Mouse (Mus musculus) forebrain, embryonic 14.5 days (tissue): ENCODE data around the gene Bgn. TPM values are rescaled to one million over a fixed set of nuclear protein-coding genes. Genes with fewer than 3 reads are reported as not detected.
"Not testable (repeated sequence)": the region's sequence is repeated elsewhere in the genome, so short reads cannot be mapped to it uniquely, and the experiment has no call there.

Experiments used
- ATAC-seq: fragments of 200-750 bp; cut with Nextera tagmentation; 2 replicates; pipeline ENCODE4 v1.8.0; 2017; ENCODE audit warnings: mild to moderate bottlenecking, moderate library complexity
- DNase-seq: peaks from one replicate; pipeline ENCODE4 v3.0.0-alpha.2; 2015; ENCODE audit warnings: low spot score
- H3K27ac ChIP-seq: fragments of 300-500 bp; sonication (generic); 2 replicates; pipeline ENCODE4 v1.5.1; 2014; ENCODE audit warnings: low read depth, mild to moderate bottlenecking, control low read depth, low read length, moderate library complexity
- H3K27me3 ChIP-seq: fragments of 300-500 bp; sonication (generic); replicated peaks from 2 replicates; pipeline ENCODE4 v1.6.1; 2014; ENCODE audit warnings: low read length, control low read depth, mixed read lengths; ENCODE audit not compliant: control insufficient read depth, insufficient read depth
- H3K36me3 ChIP-seq: fragments of 300-500 bp; sonication (generic); 2 replicates; pipeline ENCODE4 v1.6.1; 2014; ENCODE audit warnings: low read length, control low read depth; ENCODE audit not compliant: control insufficient read depth, insufficient read depth
- H3K4me1 ChIP-seq: fragments of 300-500 bp; sonication (generic); 2 replicates; pipeline ENCODE4 v1.6.1; 2014; ENCODE audit warnings: antibody characterized with exemption, low read length, control low read depth; ENCODE audit not compliant: control insufficient read depth, insufficient read depth
- H3K4me2 ChIP-seq: fragments of 300-500 bp; sonication (generic); 2 replicates; pipeline ENCODE4 v1.6.1; 2014; ENCODE audit warnings: mild to moderate bottlenecking, control low read depth, low read length
- H3K4me3 ChIP-seq: fragments of 300-500 bp; sonication (generic); 2 replicates; pipeline ENCODE4 v1.5.1; 2014; ENCODE audit warnings: low read depth, low read length, control low read depth
- H3K9ac ChIP-seq: fragments of 300-500 bp; sonication (generic); 2 replicates; pipeline ENCODE4 v1.6.1; 2014; ENCODE audit warnings: mild to moderate bottlenecking, low read length, control low read depth, moderate library complexity
- H3K9me3 ChIP-seq: fragments of 300-500 bp; sonication (generic); replicated peaks from 2 replicates; pipeline ENCODE4 v1.6.1; 2016; ENCODE audit warnings: low read length, control low read depth, mixed read lengths; ENCODE audit not compliant: control insufficient read depth
- WGBS: fragments of 180-500 bp; shearing (Covaris S2); extraction: QIAGEN DNeasy Blood & Tissue Kit; methylation state at CpG from one replicate; pipeline ENCODE4 v1.1.7; 2014; 5-methylcytosine and 5-hydroxymethylcytosine counted together
- polyA plus RNA-seq: library from polyadenylated mRNA; unstranded; fragments of >200 nt; fragmentation: Nextera tagmentation; extraction: Ambion mirVana; gene quantifications from 2 replicates; pipeline ENCODE4 v1.2.1, GENCODE M21; 2014

Bgn gene
- polyA plus RNA-seq, 1 experiment from 2014 or later = 15.5 TPM

DNA sequence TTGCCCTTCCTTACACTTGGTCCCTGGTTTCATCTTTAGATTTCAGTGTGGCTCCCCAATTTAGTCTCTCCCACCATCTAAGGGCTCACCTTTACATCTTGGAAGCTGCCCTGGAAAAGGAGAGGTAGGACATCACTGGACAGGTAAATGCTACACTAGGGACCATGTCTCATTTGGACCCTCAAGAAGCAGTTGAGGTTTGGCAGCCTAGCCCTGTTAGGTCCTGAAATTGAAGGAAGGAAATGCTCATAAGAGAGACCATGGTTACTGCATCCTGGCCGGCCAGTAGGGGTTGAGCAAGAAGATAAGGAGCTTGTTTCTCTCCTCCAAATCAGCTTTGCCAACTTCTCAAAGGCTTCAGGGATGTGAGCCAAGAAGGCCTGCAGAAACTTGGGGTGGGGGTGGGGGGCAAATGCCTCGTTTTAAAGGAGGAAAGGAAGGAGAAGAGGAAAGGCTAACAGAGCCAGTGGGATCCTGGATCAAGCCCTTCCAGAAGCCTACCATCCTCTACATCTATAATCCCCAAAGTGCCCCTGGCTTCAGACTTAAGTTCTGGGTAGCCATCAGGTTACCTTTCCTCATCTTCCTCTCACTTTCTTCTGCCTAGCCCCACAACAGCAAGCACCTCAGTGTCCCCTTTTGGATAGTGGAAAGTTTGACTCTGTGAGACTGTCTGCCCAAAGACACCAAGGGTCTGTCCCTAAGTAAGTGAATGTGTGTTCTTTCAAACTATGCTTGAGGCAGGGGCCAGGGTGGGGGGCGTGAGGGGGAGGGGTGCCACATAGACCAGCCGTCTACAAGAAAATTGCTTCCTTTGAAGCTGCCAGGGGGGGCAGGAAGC lies 539 bp upstream of the Bgn start:
- Histone ChIP-seq H3K4me1 (no peaks in the 10 kb centered on the region), H3K27me3 (no peaks in the 10 kb centered on the region), H3K27ac (no peak overlapping the region), H3K4me3 (no peak overlapping the region), H3K9ac (no peak overlapping the region), H3K9me3 (no peaks in the 10 kb centered on the region), H3K4me2 (no peak overlapping the region), H3K36me3 (no peaks in the 10 kb centered on the region)
- ATAC-seq (no peak), DNase-seq (no peak)
- 28% methylated on average over 4 of the region's 4 CpGs for WGBS

DNA sequence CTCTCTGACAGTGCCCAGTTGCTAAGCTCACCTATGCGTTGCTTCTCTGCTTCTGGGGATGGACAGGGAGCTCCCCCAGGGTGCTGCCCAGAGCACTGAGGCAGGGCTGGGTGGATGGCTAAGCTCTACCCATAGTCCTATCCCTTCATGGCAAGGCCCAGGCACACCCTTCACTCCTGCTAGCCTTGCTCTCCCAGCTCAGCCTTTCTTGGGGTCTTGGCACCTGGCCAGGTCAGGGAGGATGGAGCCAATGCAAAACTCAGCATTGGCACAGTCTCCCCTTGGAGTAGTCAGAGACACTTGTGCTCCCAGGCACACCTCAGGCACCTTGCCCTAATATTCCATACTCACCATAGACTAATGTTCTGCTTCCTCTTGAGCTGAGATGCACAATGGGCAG lies 674 bp downstream of the Bgn start:
- no peak overlapping the region for H3K27ac ChIP-seq
- H3K36me3 ChIP-seq = no peaks in the 10 kb centered on the region
- H3K4me1 ChIP-seq = no peaks in the 10 kb centered on the region
- WGBS = 89% methylated on average over 1 of the region's 1 CpGs
- no peak overlapping the region for H3K9ac ChIP-seq
- H3K9me3 ChIP-seq = no peaks in the 10 kb centered on the region
- ATAC-seq (no peak), DNase-seq (peak; percentile 8)
- no peak overlapping the region for H3K4me2 ChIP-seq
- no peaks in the 10 kb centered on the region for H3K27me3 ChIP-seq
- H3K4me3 ChIP-seq = no peak overlapping the region

- no peak overlapping the region for H3K9ac ChIP-seq
- DNase-seq (no peak), ATAC-seq (no peak)
- no peaks in the 10 kb centered on the region for H3K9me3 ChIP-seq
- WGBS = 86% methylated on average over 4 of the region's 4 CpGs
- H3K27me3 ChIP-seq = no peaks in the 10 kb centered on the region
- H3K4me2 ChIP-seq = no peak overlapping the region
- H3K36me3 ChIP-seq = no peaks in the 10 kb centered on the region
- H3K27ac ChIP-seq = no peak overlapping the region
- no peaks in the 10 kb centered on the region for H3K4me1 ChIP-seq
- no peak overlapping the region for H3K4me3 ChIP-seq
Observed at GRCm38 (mm10) chrX:73484870-73485269, 1.5 kb downstream of the Bgn start.

- Histone ChIP-seq H3K9ac (no peak overlapping the region), H3K27ac (no peak overlapping the region), H3K9me3 (no peaks in the 10 kb centered on the region), H3K4me1 (no peaks in the 10 kb centered on the region), H3K4me3 (no peak overlapping the region), H3K4me2 (no peak overlapping the region), H3K36me3 (no peaks in the 10 kb centered on the region), H3K27me3 (no peaks in the 10 kb centered on the region)
- WGBS = 67% methylated on average over 5 of the region's 5 CpGs
- no peak for DNase-seq
- no peak for ATAC-seq
Observed at GRCm38 (mm10) chrX:73486920-73487319, 3.5 kb downstream of the Bgn start.

DNA sequence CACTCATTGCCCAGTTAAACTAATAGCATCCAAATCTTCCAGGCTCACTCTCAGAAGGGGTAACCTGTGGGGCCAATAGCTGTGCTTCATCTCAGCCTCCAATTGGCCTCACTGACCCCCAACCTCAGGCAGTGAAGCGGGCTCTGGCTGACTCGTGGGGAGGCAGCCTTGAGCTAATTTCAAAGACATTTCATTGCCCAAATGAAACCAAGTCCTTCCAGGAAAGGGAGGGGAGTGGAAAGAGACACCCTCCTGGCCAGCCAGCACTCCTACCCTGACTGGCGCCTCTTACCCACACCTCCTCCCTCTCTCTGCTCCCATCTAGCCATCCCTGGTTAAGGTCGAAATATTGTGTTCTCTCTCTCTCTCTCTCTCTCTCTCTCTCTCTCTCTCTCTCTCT lies 6.8 kb downstream of the Bgn start:
- Histone ChIP-seq H3K4me3 (no peak overlapping the region), H3K4me2 (no peak overlapping the region), H3K9ac (no peak overlapping the region), H3K27ac (no peak overlapping the region), H3K27me3 (no peaks in the 10 kb centered on the region), H3K4me1 (no peaks in the 10 kb centered on the region), H3K9me3 (no peaks in the 10 kb centered on the region), H3K36me3 (no peaks in the 10 kb centered on the region)
- no peak for DNase-seq
- whole genome bisulfite sequencing = 73% methylated on average over 4 of the region's 4 CpGs
- ATAC-seq = no peak

DNA sequence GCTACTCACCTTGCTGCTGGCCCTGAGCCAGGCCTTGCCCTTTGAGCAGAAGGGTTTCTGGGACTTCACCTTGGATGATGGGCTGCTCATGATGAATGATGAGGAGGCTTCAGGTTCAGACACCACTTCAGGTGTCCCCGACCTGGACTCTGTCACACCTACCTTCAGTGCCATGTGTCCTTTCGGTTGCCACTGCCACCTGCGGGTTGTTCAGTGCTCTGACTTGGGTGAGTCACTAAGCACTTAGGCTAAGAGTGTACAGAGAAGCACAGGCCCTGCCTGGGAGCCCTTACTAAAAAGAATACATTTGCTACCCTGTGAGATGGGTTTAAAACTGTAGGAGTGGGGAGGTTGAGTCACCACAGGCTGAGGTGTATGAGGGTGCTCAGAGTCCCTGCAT lies 7.4 kb downstream of the Bgn start:
- no peaks in the 10 kb centered on the region for H3K4me1 ChIP-seq
- no peak overlapping the region for H3K27ac ChIP-seq
- no peak for DNase-seq

GRCm38 (mm10) chrX:73493567-73493966 lies 10.2 kb downstream of the Bgn start:
- WGBS = 29% methylated on average over 2 of the region's 2 CpGs
- peak; percentile 81 for ATAC-seq
- H3K27ac ChIP-seq = not testable (repeated sequence)

More for the DNA sequence above, 7.4 kb downstream of the Bgn start:
- H3K27me3 ChIP-seq = no peaks in the 10 kb centered on the region
- no peaks in the 10 kb centered on the region for H3K36me3 ChIP-seq
- H3K4me2 ChIP-seq = no peak overlapping the region
- no peak overlapping the region for H3K9ac ChIP-seq
- no peak for ATAC-seq
- H3K9me3 ChIP-seq = no peaks in the 10 kb centered on the region
- no peak overlapping the region for H3K4me3 ChIP-seq
- WGBS = 85% methylated on average over 3 of the region's 3 CpGs

GRCm38 (mm10) chrX:73496746-73497145 lies 13.3 kb downstream of the Bgn start:
- DNase-seq (no peak), ATAC-seq (no peak)
- no peak overlapping the region for H3K4me3 ChIP-seq
- 81% methylated on average over 4 of the region's 4 CpGs for WGBS
- no peak overlapping the region for H3K9ac ChIP-seq
- H3K9me3 ChIP-seq = no peaks in the 10 kb centered on the region
- H3K27ac ChIP-seq = no peak overlapping the region
- no peaks in the 10 kb centered on the region for H3K36me3 ChIP-seq
- H3K27me3 ChIP-seq = 0 out of 2 replicates have a peak, but pooled peaks cover 3% of the 10 kb centered on the region
- H3K4me2 ChIP-seq = no peak overlapping the region
- no peaks in the 10 kb centered on the region for H3K4me1 ChIP-seq

More at GRCm38 (mm10) chrX:73493567-73493966, 10.2 kb downstream of the Bgn start:
- not testable (repeated sequence) for H3K36me3 ChIP-seq, H3K4me1 ChIP-seq, H3K27me3 ChIP-seq, H3K4me2 ChIP-seq, H3K9me3 ChIP-seq, H3K9ac ChIP-seq, H3K4me3 ChIP-seq
- peak; percentile 84 for DNase-seq

DNA sequence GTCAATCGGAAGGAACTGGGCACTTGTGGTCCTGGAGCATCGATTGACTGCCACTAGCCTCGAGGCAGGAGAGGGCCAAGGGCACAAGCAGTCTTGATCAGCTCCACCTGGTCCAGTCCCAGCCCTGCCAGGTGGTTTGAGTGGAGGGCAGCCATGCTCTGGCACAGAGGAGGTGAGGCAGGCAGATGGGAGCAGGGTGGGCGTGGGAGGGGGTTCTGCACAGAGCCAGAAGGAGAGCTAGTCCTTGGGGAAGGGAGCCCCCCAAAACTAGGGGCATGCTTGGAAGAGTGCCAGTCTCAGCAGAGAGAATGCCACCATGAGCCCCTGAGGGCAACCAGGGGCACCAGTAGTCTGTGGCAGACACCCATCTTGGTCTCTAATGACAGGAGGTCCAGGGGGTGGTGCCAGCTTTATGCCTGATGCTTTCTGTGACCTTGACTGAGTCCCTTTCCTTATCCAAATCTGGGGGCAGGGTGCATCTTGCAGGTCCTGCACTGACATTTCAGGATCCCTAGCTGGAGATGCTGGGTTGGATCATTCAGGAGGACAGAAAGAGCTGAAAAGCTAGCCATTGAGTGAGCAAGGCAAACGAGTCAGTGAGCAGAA lies 21.8 kb downstream of the Bgn start:
- Histone ChIP-seq H3K9me3 (no peaks in the 10 kb centered on the region), H3K27ac (no peak overlapping the region), H3K27me3 (0 out of 2 replicates have a peak, but pooled peaks cover 14% of the 10 kb centered on the region), H3K4me3 (no peak overlapping the region), H3K4me2 (no peak overlapping the region), H3K4me1 (no peaks in the 10 kb centered on the region), H3K36me3 (no peaks in the 10 kb centered on the region), H3K9ac (no peak overlapping the region)
- no peak for ATAC-seq
- no peak for DNase-seq
- 69% methylated on average over 5 of the region's 5 CpGs for WGBS
